Mouse (Mus musculus): Measurements from ENCODE around the gene Fnip2. TPM values are rescaled to one million over a fixed set of nuclear protein-coding genes. Genes with fewer than 3 reads are reported as not detected.
"Not testable (repeated sequence)": the region's sequence is repeated elsewhere in the genome, so short reads cannot be mapped to it uniquely, and the experiment has no call there.

Fnip2 gene
- polyA plus RNA-seq, 1 experiment from 2014 or later: 5.3 TPM

DNA sequence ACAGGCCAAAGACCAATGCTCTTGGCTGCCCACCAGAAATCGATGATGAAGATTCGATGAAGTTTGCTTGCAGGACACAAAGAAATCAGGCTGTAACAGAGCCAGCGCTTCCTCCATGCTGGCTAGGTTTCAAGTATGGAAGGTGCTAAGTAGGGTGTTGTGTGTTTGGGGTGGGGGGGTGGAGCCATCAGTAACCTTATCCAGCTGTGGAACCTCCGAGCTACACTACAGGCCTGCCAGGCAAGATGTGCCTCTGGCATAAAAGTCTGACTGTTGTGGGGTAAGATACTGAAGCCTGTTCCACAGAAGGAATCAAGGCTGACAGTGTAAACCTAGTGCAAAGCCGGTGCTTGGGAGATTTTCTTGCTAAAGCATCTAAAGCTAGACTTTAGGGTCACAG is 119.2 kb downstream of the Fnip2 start:
- Histone ChIP-seq H3K9ac (replicated peaks) (no peak overlapping the region), H3K9me3 (no peaks in the 10 kb centered on the region), H3K36me3 (no peaks in the 10 kb centered on the region), H3K4me1 (0 out of 2 replicates have a peak, but pooled peaks cover 4% of the 10 kb centered on the region), H3K4me3 (no peak overlapping the region), H3K4me2 (replicated peaks) (no peak overlapping the region), H3K27me3 (no peaks in the 10 kb centered on the region), H3K27ac (replicated peaks) (no peak overlapping the region)
- ATAC-seq (replicated peaks): no peak
- WGBS: 78% methylated on average over 5 of the region's 5 CpGs

DNA sequence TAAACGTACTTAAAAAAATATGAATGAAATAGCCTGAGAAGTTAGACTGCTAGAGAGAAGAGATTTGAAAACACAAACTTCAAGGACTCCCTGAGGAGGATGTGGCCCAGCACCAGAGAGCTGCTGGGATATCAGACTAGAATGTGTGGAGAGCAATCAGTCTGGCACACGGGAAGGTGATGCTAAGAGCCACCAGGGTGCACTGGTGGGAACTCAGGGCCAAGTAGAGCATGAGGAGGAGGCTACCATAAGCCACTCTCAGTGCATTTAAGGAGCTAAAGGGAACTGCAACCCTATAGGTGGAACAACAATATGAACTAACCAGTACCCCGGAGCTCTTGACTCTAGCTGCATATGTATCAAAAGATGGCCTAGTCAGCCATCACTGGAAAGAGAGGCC is 120.9 kb downstream of the Fnip2 start:
- H3K4me3 ChIP-seq; H3K4me1 ChIP-seq; H3K27me3 ChIP-seq; H3K27ac ChIP-seq (replicated peaks); H3K9me3 ChIP-seq; H3K36me3 ChIP-seq; ATAC-seq (replicated peaks); H3K9ac ChIP-seq (replicated peaks); H3K4me2 ChIP-seq (replicated peaks): not testable (repeated sequence)
- 89% methylated on average over 3 of the region's 3 CpGs for WGBS

DNA sequence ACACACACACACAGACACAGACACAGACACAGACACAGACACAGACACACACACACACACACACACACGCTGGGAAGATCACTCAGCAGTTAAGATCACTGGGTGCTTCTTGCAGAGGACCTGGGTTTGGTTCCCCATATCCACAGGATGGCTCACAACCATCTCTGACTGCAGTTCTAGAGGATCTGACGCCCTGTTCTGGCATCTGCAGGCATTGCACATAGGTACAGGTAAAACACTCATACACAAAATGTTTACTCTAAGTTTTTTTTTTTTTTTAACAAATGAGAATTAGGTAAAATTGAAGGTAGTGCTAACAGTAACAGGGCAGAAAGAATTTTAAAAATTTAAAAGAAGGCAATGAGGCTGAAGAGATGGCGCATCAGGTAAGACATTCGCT is 121.5 kb downstream of the Fnip2 start:
- H3K27ac ChIP-seq (replicated peaks): no peak overlapping the region
- no peaks in the 10 kb centered on the region for H3K36me3 ChIP-seq
- H3K27me3 ChIP-seq: no peaks in the 10 kb centered on the region
- no peak overlapping the region for H3K9ac ChIP-seq (replicated peaks)
- no peak for ATAC-seq (replicated peaks)
- no peaks in the 10 kb centered on the region for H3K9me3 ChIP-seq
- H3K4me3 ChIP-seq: no peak overlapping the region
- H3K4me2 ChIP-seq (replicated peaks): no peak overlapping the region
- 92% methylated on average over 4 of the region's 4 CpGs for WGBS
- peaks cover 6% of the 10 kb centered on the region for H3K4me1 ChIP-seq

DNA sequence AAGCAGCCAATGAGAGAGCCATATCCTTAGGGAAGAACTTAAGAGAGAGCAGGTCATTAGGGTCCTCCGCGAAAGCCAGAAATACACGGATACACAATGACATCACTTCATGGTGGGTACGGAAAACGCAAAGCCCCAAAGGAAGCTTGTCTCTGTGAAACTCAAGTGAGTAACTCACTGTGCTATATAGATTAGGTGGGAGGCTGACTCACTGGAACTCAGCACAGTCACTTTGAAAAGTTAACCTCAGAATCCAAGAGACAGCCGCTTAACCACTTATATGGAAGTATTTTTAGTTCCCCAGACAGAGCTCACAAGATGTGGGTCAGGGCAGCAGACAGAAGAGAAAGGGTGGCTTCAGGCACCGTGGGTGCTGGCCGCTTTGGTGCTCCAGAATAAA is 122.6 kb downstream of the Fnip2 start:
- Histone ChIP-seq H3K4me3 (no peak overlapping the region), H3K4me1 (peaks cover 13% of the 10 kb centered on the region), H3K36me3 (no peaks in the 10 kb centered on the region), H3K9ac (replicated peaks) (no peak overlapping the region), H3K27ac (replicated peaks) (no peak overlapping the region), H3K9me3 (no peaks in the 10 kb centered on the region), H3K27me3 (no peaks in the 10 kb centered on the region), H3K4me2 (replicated peaks) (no peak overlapping the region)
- WGBS: 83% methylated on average over 8 of the region's 8 CpGs
- no peak for ATAC-seq (replicated peaks)

DNA sequence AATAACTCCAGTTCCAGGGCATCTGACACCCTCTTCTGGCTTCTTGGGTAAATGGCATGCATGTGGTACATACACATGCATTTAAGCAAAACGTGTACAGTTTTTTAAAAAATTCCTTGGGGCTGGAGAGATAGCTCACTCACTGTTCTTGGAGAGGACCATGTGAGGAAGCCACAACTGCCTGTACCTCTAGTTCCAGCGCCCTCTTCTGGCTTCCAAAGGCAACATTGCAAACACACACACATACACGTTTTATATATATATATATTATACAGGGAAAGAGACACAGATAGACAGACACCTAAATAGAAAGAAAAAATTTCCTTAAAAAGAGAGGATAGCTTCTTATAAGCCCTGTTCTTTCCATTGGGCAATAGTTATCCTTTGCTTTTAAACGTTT is 123.7 kb downstream of the Fnip2 start:
- no peak overlapping the region for H3K4me3 ChIP-seq
- ATAC-seq (replicated peaks): no peak

DNA sequence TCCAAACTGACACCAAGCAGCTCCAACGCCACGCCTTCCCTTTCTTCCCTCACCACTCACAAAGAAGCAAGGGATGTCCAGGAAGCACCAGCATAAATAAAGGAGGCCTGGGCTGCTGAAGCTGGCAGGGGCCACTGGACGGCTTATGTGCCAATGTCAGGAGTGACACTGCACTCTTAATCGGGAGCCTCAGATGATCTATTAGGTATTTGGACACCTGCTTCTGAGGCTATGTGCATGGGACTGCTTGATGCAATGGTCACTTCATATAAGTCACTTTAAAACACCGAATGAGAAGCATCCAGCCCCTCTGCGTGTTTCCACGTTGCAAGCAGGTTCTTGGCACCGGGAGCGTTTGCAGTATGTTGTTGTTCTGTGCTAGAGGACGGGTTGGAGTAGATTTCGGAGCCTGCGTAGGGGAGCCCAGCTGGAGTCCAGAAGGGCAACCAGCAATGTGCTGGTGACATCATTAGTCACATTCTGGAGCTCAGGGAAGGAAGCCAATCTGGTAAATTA is 126.6 kb downstream of the Fnip2 start:
- peaks cover 16% of the 10 kb centered on the region for H3K4me1 ChIP-seq
- H3K27ac ChIP-seq (replicated peaks): peak overlapping the region; percentile 86
- peak; percentile 96 for ATAC-seq (replicated peaks)
- H3K4me3 ChIP-seq: no peak overlapping the region
- WGBS: 40% methylated on average over 12 of the region's 12 CpGs
- no peaks in the 10 kb centered on the region for H3K9me3 ChIP-seq
- H3K4me2 ChIP-seq (replicated peaks): peak overlapping the region; percentile 19; the same call in 1 of the 2 replicates
- no peaks in the 10 kb centered on the region for H3K27me3 ChIP-seq
- no peak overlapping the region for H3K9ac ChIP-seq (replicated peaks)
- no peaks in the 10 kb centered on the region for H3K36me3 ChIP-seq

More for the DNA sequence above, 123.7 kb downstream of the Fnip2 start:
- H3K4me1 ChIP-seq: peaks cover 13% of the 10 kb centered on the region
- H3K27ac ChIP-seq (replicated peaks): no peak overlapping the region
- no peaks in the 10 kb centered on the region for H3K9me3 ChIP-seq
- 71% methylated on average over 4 of the region's 4 CpGs for WGBS
- no peak overlapping the region for H3K4me2 ChIP-seq (replicated peaks)
- no peaks in the 10 kb centered on the region for H3K36me3 ChIP-seq
- no peaks in the 10 kb centered on the region for H3K27me3 ChIP-seq
- H3K9ac ChIP-seq (replicated peaks): no peak overlapping the region

DNA sequence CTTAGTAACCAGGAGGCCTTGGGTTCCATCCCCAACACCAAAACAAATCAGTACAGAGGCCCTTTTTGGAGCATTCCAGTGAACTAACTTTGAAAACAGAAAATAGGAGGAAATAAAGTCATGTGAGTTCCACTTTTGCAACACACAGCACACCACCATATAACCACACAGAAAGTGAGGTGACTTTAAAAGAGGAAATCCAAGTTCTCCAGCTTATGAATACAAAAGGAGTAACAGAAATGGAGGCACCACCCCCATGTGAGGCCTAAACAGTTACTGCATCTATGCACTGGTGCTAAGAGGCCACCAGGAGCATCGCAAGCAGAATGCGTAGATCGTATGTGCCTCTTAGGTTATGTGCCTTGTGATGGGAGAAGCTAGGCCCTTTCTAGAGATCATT is 129.3 kb downstream of the Fnip2 start:
- Histone ChIP-seq H3K4me3 (no peak overlapping the region), H3K9ac (replicated peaks) (no peak overlapping the region), H3K4me1 (peaks cover 16% of the 10 kb centered on the region), H3K9me3 (no peaks in the 10 kb centered on the region), H3K27ac (replicated peaks) (no peak overlapping the region), H3K27me3 (no peaks in the 10 kb centered on the region), H3K36me3 (no peaks in the 10 kb centered on the region), H3K4me2 (replicated peaks) (no peak overlapping the region)
- 98% methylated on average over 3 of the region's 3 CpGs for WGBS
- no peak for ATAC-seq (replicated peaks)

DNA sequence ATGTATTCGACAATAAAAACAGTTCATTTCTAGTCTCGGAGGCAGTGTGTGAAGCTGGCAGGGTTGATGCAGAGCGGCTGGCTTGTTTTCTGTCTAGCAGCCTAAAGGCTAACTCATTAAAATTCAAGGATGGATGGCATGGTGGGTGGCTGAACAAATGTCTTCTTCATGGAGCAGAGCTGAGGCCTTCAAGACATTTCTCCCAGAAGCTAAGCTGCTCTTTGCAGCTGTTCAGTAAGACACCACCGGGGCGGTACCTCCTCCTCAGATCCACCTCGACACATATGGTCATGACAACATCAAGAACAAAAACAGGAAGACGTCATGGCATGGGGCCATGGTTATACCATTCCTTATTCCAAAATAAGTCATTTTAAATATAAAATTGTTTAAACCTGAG is 131.4 kb downstream of the Fnip2 start:
- H3K9me3 ChIP-seq: no peaks in the 10 kb centered on the region
- H3K4me2 ChIP-seq (replicated peaks): no peak overlapping the region
- no peak overlapping the region for H3K9ac ChIP-seq (replicated peaks)
- H3K36me3 ChIP-seq: no peaks in the 10 kb centered on the region
- peaks cover 11% of the 10 kb centered on the region for H3K4me1 ChIP-seq
- H3K27me3 ChIP-seq: no peaks in the 10 kb centered on the region
- ATAC-seq (replicated peaks): no peak
- no peak overlapping the region for H3K4me3 ChIP-seq
- no peak overlapping the region for H3K27ac ChIP-seq (replicated peaks)
- 60% methylated on average over 7 of the region's 7 CpGs for WGBS

DNA sequence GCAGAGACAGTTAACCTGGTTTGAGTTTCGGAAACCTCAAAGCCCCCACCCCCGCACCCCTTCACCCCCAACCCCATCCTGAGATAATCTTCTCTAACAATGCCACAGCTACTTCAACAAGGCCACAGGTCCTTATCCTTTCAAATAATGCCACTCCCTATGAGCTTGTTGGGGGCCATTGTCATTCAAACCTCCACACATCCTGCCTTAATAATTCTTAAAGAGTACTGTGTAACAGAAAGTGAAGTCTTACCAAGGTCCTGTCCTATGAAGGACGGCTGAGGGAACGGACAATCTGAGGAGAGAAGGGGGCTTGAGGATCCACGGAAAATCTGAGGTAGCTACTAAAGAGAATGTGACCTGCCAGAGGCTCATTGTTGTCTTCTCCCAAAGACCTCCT is 132.6 kb downstream of the Fnip2 start:
- Histone ChIP-seq H3K27me3 (no peaks in the 10 kb centered on the region), H3K9me3 (no peaks in the 10 kb centered on the region), H3K27ac (replicated peaks) (no peak overlapping the region), H3K4me3 (no peak overlapping the region), H3K4me2 (replicated peaks) (no peak overlapping the region), H3K9ac (replicated peaks) (no peak overlapping the region), H3K36me3 (no peaks in the 10 kb centered on the region), H3K4me1 (peaks cover 4% of the 10 kb centered on the region; the same call in 1 of the 2 replicates)
- 37% methylated on average over 5 of the region's 5 CpGs for WGBS
- ATAC-seq (replicated peaks): no peak

DNA sequence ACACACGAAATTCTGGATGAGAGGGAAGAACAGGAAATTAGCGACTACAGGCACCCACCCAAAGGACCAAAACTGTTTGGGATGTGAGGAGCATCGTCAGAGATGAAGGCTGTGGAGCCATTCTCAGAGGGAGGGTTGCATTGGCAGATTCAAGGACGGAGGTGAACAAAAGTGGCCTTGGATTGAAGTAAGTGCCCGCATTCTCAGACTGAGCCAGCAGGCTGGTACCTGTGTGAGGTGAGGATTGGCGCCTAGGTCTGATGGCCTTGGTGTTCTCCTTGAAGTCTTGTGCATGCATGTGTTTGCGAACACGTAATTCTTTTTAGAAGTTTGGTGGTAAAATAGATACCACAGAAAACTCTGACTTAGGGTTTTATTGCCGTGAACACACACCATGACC is 133.2 kb downstream of the Fnip2 start:
- Histone ChIP-seq H3K9me3 (no peaks in the 10 kb centered on the region), H3K4me1 (peaks cover 4% of the 10 kb centered on the region; the same call in 1 of the 2 replicates), H3K36me3 (no peaks in the 10 kb centered on the region), H3K9ac (replicated peaks) (no peak overlapping the region), H3K4me2 (replicated peaks) (no peak overlapping the region), H3K27ac (replicated peaks) (no peak overlapping the region), H3K4me3 (no peak overlapping the region), H3K27me3 (no peaks in the 10 kb centered on the region)
- WGBS: 80% methylated on average over 9 of the region's 9 CpGs
- ATAC-seq (replicated peaks): no peak

DNA sequence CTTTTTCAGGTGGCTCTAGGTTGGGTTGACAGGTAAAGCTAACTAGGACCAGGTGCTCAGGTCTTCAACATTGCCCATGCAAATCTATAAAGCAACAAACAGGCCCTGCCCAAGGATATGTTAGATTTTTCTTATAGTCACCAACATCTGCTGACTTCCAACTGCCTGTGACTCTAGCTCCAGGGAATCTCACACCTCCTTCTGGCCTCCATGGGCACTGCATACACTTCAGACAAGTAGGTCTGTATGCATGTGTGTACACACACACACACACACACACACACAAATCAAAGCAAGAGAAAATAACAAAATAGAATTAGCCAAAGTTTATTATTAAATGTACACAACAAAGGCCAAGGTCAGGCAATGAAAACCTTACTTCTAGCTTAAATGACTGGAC is 134.0 kb downstream of the Fnip2 start:
- Histone ChIP-seq H3K9me3 (no peaks in the 10 kb centered on the region), H3K9ac (replicated peaks) (no peak overlapping the region), H3K27ac (replicated peaks) (no peak overlapping the region), H3K4me2 (replicated peaks) (no peak overlapping the region), H3K4me1 (peaks cover 4% of the 10 kb centered on the region; the same call in 1 of the 2 replicates), H3K4me3 (no peak overlapping the region), H3K36me3 (no peaks in the 10 kb centered on the region), H3K27me3 (no peaks in the 10 kb centered on the region)
- ATAC-seq (replicated peaks): no peak

DNA sequence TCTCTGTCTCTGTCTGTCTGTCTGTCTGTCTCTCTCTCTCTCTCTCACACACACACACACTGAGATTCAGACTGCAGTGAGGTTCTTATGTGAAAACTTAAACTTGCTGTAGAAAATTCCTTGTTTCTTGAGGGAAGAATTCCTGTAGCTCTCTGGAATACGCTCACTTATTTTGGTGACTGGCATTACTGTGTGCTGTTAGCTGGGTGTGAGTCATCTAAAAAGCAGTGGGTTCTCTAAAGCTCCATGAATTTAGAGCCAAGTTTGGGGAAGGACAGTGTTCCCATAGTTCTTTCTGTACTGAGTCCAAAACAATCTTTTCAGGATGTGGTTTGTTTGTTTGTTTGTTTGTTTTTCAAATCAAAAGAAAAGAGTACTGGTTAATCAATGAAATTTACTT is 142.2 kb downstream of the Fnip2 start:
- Histone ChIP-seq H3K9me3 (no peaks in the 10 kb centered on the region), H3K9ac (replicated peaks) (no peak overlapping the region), H3K4me3 (no peak overlapping the region), H3K4me2 (replicated peaks) (no peak overlapping the region), H3K36me3 (no peaks in the 10 kb centered on the region), H3K4me1 (no peaks in the 10 kb centered on the region), H3K27me3 (no peaks in the 10 kb centered on the region), H3K27ac (replicated peaks) (no peak overlapping the region)
- no peak for ATAC-seq (replicated peaks)
- WGBS: 88% methylated on average over 1 of the region's 1 CpGs

DNA sequence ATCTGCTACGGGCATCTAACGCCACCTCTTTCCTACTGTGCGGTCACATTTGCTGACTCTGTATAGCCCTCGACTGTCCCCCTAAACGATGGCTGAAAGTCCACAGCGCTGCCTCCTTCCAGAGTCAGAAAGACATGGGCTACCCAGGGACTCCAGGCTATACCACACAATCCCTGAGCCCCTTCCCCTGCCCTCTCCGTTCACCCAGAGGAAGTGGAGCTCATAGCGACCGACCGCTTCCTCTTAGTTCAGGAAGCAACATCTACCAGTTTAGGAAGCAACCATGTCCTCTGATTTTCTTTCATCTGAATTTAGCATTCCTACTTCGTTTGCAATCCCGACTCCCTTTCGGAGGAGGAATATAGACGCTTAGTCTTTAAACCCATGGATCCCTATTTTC is 148.7 kb downstream of the Fnip2 start:
- ATAC-seq (replicated peaks): no peak
- Histone ChIP-seq H3K36me3 (no peaks in the 10 kb centered on the region), H3K4me3 (no peak overlapping the region), H3K4me1 (peaks cover 21% of the 10 kb centered on the region), H3K9me3 (no peaks in the 10 kb centered on the region), H3K9ac (replicated peaks) (no peak overlapping the region), H3K27ac (replicated peaks) (no peak overlapping the region), H3K4me2 (replicated peaks) (no peak overlapping the region), H3K27me3 (no peaks in the 10 kb centered on the region)
- 87% methylated on average over 14 of the region's 14 CpGs for WGBS

Measured in forebrain, embryonic 15.5 days (tissue).